In the genomic region with DNA sequence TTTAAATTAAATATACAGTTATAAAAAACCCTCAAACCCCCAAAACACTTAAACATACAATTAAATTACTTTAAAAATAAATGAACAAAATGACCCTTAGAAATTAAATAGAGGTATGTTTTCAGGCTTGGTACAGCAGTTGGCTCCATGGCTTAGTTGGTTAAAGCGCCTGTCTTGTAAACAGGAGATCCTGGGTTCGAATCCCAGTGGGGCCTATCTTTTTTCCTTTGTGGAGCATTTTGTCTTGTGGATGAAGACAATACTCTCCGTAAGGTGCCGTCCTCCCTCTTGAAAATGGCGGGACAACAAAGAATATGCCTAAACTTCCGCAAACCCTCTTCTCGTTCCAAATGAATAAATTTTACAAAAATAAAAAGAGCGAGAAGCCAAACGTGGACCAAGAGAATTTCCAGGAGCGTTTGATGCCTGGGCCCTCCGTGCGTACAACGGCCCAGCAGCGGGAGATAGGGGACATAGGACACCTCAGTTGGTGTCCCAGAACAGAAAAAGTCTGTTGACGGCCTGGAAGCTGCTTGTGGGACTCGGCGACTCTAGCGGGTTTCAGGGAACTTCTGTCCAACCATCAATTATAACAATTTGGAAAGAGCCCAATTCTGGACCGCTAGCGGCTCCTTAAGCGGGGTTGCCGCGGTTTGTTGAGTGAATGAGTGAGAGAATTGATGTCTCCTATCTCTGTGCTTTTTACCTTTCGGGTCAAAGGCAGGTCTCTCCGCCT, we compare ENCODE assay signal across 8 mouse cellular contexts. TPM values are rescaled to one million over a fixed set of nuclear protein-coding genes. Genes with fewer than 3 reads are reported as not detected.
A peak's percentile ranks its signal among the peaks of the same experiment; 100 is the strongest.
DNase-seq lines count a peak whose midpoint lies in the region; ATAC-seq lines count a peak whose summit lies in the region.

No protein-coding gene starts in this region.

- no peak for ATAC-seq in limb, embryonic 12.5 days (ENCODE audit: insufficient number of reproducible peaks, insufficient read depth, low FRiP score, low TSS enrichment, low read depth)
- ATAC-seq in midbrain, embryonic 14.5 days (ENCODE audit: low FRiP score, low TSS enrichment), result peak; percentile 79
- ATAC-seq in stomach, embryonic 15.5 days (ENCODE audit: insufficient read depth, low FRiP score, low read depth), result peak; percentile 64

- H3K9ac ChIP-seq in limb, embryonic 12.5 days (replicated peaks), result peak overlapping the region; percentile 42
- H3K9ac ChIP-seq in midbrain, embryonic 14.5 days (replicated peaks; ENCODE audit: low read length), result peak overlapping the region; percentile 59
- no peak overlapping the region for H3K9ac ChIP-seq in stomach, embryonic 15.5 days

- no peaks in the 10 kb centered on the region for H3K9me3 ChIP-seq in limb, embryonic 12.5 days
- H3K9me3 ChIP-seq in midbrain, embryonic 14.5 days (ENCODE audit: control insufficient read depth, low read length), result no peaks in the 10 kb centered on the region
- H3K9me3 ChIP-seq in stomach, embryonic 15.5 days, result no peaks in the 10 kb centered on the region

- peak; percentile 82 for DNase-seq in 416B (ENCODE audit: low read depth)
- DNase-seq in adrenal gland, adult (ENCODE audit: inconsistent age in 2 of 2, low spot score in 1 of 2), result peak; percentile 71 to 95
- peak; percentile 75 for DNase-seq in embryo, embryonic 10 days (ENCODE audit: low spot score)
- peak; percentile 90 for DNase-seq in heart, adult 8-10 months (ENCODE audit: low spot score)
- peak; percentile 59 to 70 for DNase-seq in kidney, adult 8-10 months
- peak; percentile 93 for DNase-seq in midbrain, embryonic 14.5 days

- H3K4me3 ChIP-seq in limb, embryonic 12.5 days (replicated peaks), result peak overlapping the region; percentile 53
- peak overlapping the region; percentile 63 for H3K4me3 ChIP-seq in midbrain, embryonic 14.5 days (replicated peaks; ENCODE audit: low read depth, low read length)
- H3K4me3 ChIP-seq in stomach, embryonic 15.5 days (replicated peaks), result peak overlapping the region; percentile 49

- H3K27me3 ChIP-seq in limb, embryonic 12.5 days, result no peaks in the 10 kb centered on the region; the same call in 1 of the 2 replicates
- peaks cover 10% of the 10 kb centered on the region; the same call in 1 of the 2 replicates for H3K27me3 ChIP-seq in midbrain, embryonic 14.5 days (ENCODE audit: control insufficient read depth, insufficient read depth, low read length)
- H3K27me3 ChIP-seq in stomach, embryonic 15.5 days (replicated peaks), result no peaks in the 10 kb centered on the region

- no peaks in the 10 kb centered on the region for H3K36me3 ChIP-seq in limb, embryonic 12.5 days
- H3K36me3 ChIP-seq in midbrain, embryonic 14.5 days (ENCODE audit: control insufficient read depth, insufficient read depth, low read length), result no peaks in the 10 kb centered on the region
- no peaks in the 10 kb centered on the region for H3K36me3 ChIP-seq in stomach, embryonic 15.5 days

- 0 out of 2 replicates have a peak, but pooled peaks cover 4% of the 10 kb centered on the region for H3K4me1 ChIP-seq in limb, embryonic 12.5 days (replicated peaks)
- H3K4me1 ChIP-seq in midbrain, embryonic 14.5 days (ENCODE audit: control insufficient read depth, insufficient read depth, low read length), result peaks cover 8% of the 10 kb centered on the region; the same call in 1 of the 2 replicates
- 0 out of 2 replicates have a peak, but pooled peaks cover 3% of the 10 kb centered on the region for H3K4me1 ChIP-seq in stomach, embryonic 15.5 days

- no peak overlapping the region for H3K27ac ChIP-seq in limb, embryonic 12.5 days
- H3K27ac ChIP-seq in midbrain, embryonic 14.5 days (replicated peaks; ENCODE audit: low read depth, low read length), result no peak overlapping the region; the same call in 1 of the 2 replicates
- H3K27ac ChIP-seq in stomach, embryonic 15.5 days, result no peak overlapping the region

- WGBS in limb, embryonic 12.5 days, result under 1% methylated on average over 25 of the region's 25 CpGs
- under 1% methylated on average over 25 of the region's 25 CpGs for WGBS in midbrain, embryonic 14.5 days
- under 1% methylated on average over 25 of the region's 25 CpGs for WGBS in stomach, embryonic 15.5 days

- peak overlapping the region; percentile 66 for H3K4me2 ChIP-seq in limb, embryonic 12.5 days
- peak overlapping the region; percentile 71 for H3K4me2 ChIP-seq in midbrain, embryonic 14.5 days (ENCODE audit: low read length)
- peak overlapping the region; percentile 67 for H3K4me2 ChIP-seq in stomach, embryonic 15.5 days

RNA-seq across cellular contexts. Expression of a gene that starts 16.5 kb away (rescaled TPM):
- total RNA-seq in heart, adult 8-10 months (2022), result not detected
- polyA plus RNA-seq in limb, embryonic 12.5 days (2016; fragmentation: Nextera tagmentation; extraction: Ambion mirVana), result not detected in 2 replicates
- not detected in 2 replicates for polyA plus RNA-seq in midbrain, embryonic 14.5 days (2014; fragmentation: Nextera tagmentation; extraction: Ambion mirVana)
- polyA plus RNA-seq in stomach, embryonic 15.5 days (2015; fragmentation: Nextera tagmentation; extraction: Ambion mirVana), result not detected in 2 replicates

RNA-seq across cellular contexts. Expression of a gene that starts 35.9 kb away (rescaled TPM):
- not detected for total RNA-seq in heart, adult 8-10 months (2022)
- polyA plus RNA-seq in limb, embryonic 12.5 days (2016; fragmentation: Nextera tagmentation; extraction: Ambion mirVana), result 0.60 and 0.73 TPM in 2 replicates
- polyA plus RNA-seq in midbrain, embryonic 14.5 days (2014; fragmentation: Nextera tagmentation; extraction: Ambion mirVana), result not detected in 2 replicates
- not detected in 2 replicates for polyA plus RNA-seq in stomach, embryonic 15.5 days (2015; fragmentation: Nextera tagmentation; extraction: Ambion mirVana)
